Mouse (Mus musculus): ENCODE data around the gene 1700012P22Rik.

GRCm38 (mm10) chr4:144424590-144424989 lies 14.0 kb downstream of the 1700012P22Rik start:
- TF ChIP-seq CTCF (conservative IDR thresholded peaks at IDR 0.05 in 1 of 2, IDR thresholded peaks at IDR 0.05 in 1 of 2; ENCODE audit: low read depth in 2 of 2, low read length in 2 of 2) (no peak), ELF1 (IDR thresholded peaks at IDR 0.05; ENCODE audit: low read depth, low read length) (no peak), EP300 (IDR thresholded peaks at IDR 0.05; ENCODE audit: low read length) (no peak), POLR2A (IDR thresholded peaks at IDR 0.05; ENCODE audit: low read depth, low read length) (no peak), SIN3A (IDR thresholded peaks at IDR 0.05; ENCODE audit: low read length) (no peak)

Measured in CH12.LX (cell line).